Mouse (Mus musculus) forebrain, postnatal 0 days (tissue): ENCODE measurements around the gene Gm15737. TPM values are rescaled to one million over a fixed set of nuclear protein-coding genes. Genes with fewer than 3 reads are reported as not detected.
A peak's percentile ranks its signal among the peaks of the same experiment; 100 is the strongest.

ENCODE experiments used
- ATAC-seq: fragments of 200-750 bp; cut with Nextera tagmentation; 2 replicates; pipeline ENCODE4 v1.8.0; 2017; ENCODE audit warnings: mild to moderate bottlenecking, moderate library complexity
- DNase-seq: peaks from one replicate; pipeline ENCODE4 v3.0.0-alpha.2; 2015
- H3K27ac ChIP-seq: fragments of 300-500 bp; sonication (generic); 2 replicates; pipeline ENCODE4 v1.5.1; 2014; ENCODE audit warnings: low read depth, mild to moderate bottlenecking, antibody characterized with exemption, low read length, moderate library complexity, mixed read lengths
- H3K27me3 ChIP-seq: fragments of 300-500 bp; sonication (generic); 2 replicates; pipeline ENCODE4 v1.6.1; 2014; ENCODE audit warnings: mild to moderate bottlenecking, low read length, mixed read lengths; ENCODE audit not compliant: insufficient read depth
- H3K36me3 ChIP-seq: fragments of 300-500 bp; sonication (generic); 2 replicates; pipeline ENCODE4 v1.6.1; 2014; ENCODE audit warnings: mild to moderate bottlenecking, moderate library complexity; ENCODE audit not compliant: insufficient read depth
- H3K4me1 ChIP-seq: fragments of 300-500 bp; sonication (generic); 2 replicates; pipeline ENCODE4 v1.6.1; 2014; ENCODE audit warnings: antibody characterized with exemption; ENCODE audit not compliant: insufficient read depth
- H3K4me2 ChIP-seq: fragments of 300-500 bp; sonication (generic); 2 replicates; pipeline ENCODE4 v1.6.1; 2014; ENCODE audit warnings: low read depth, mild to moderate bottlenecking, moderate library complexity
- H3K4me3 ChIP-seq: fragments of 300-500 bp; sonication (generic); 2 replicates; pipeline ENCODE4 v1.5.1; 2014; ENCODE audit warnings: low read depth, low read length, mixed read lengths
- H3K9ac ChIP-seq: fragments of 300-500 bp; sonication (generic); 2 replicates; pipeline ENCODE4 v1.6.1; 2014; ENCODE audit warnings: mild to moderate bottlenecking
- H3K9me3 ChIP-seq: fragments of 300-500 bp; sonication (generic); 2 replicates; pipeline ENCODE4 v1.6.1; 2016; ENCODE audit warnings: low read length
- CTCF ChIP-seq: sonication (generic); IDR thresholded peaks from 2 replicates; pipeline ENCODE4 v1.5.1; 2016; ENCODE audit warnings: antibody characterized with exemption, control low read depth, low read depth
- WGBS: fragments of 180-500 bp; shearing (Covaris S2); extraction: QIAGEN DNeasy Blood & Tissue Kit; methylation state at CpG from one replicate; pipeline ENCODE4 v1.1.7; 2014; 5-methylcytosine and 5-hydroxymethylcytosine counted together
- polyA plus RNA-seq: library from polyadenylated mRNA; unstranded; fragments of >200 nt; fragmentation: Nextera tagmentation; extraction: Ambion mirVana; gene quantifications from 2 replicates; pipeline ENCODE4 v1.2.1, GENCODE M21; 2015
- total RNA-seq: library from RNA; depleted of rRNA; stranded (reverse); fragments of >200 nt; gene quantifications from 2 replicates; pipeline ENCODE4 v1.2.3, GENCODE M21; 2014

Gm15737 gene
- total and polyA plus RNA-seq, 2 experiments from 2014 or later: not detected

- DNase-seq (no peak), ATAC-seq (no peak)
- Histone ChIP-seq H3K36me3 (no peaks in the 10 kb centered on the region), H3K4me1 (no peaks in the 10 kb centered on the region), H3K27me3 (no peaks in the 10 kb centered on the region), H3K4me3 (no peak overlapping the region), H3K27ac (no peak overlapping the region), H3K4me2 (no peak overlapping the region), H3K9me3 (no peaks in the 10 kb centered on the region), H3K9ac (no peak overlapping the region)
- no peak for TF ChIP-seq CTCF
- WGBS: 82% methylated on average over 2 of the region's 2 CpGs
Measured at GRCm38 (mm10) chr6:92831106-92831505, 38.1 kb upstream of the Gm15737 start.

GRCm38 (mm10) chr6:92842000-92842399, 27.2 kb upstream of the Gm15737 start:
- no peak overlapping the region for H3K27ac ChIP-seq
- no peak overlapping the region for H3K4me2 ChIP-seq
- no peak overlapping the region for H3K9ac ChIP-seq
- H3K36me3 ChIP-seq: no peaks in the 10 kb centered on the region
- H3K4me1 ChIP-seq: no peaks in the 10 kb centered on the region
- ATAC-seq: no peak
- no peak overlapping the region for H3K4me3 ChIP-seq
- DNase-seq: no peak
- no peak for TF ChIP-seq CTCF
- no peaks in the 10 kb centered on the region for H3K9me3 ChIP-seq
- no peaks in the 10 kb centered on the region for H3K27me3 ChIP-seq
- WGBS: 41% methylated on average over 2 of the region's 2 CpGs

GRCm38 (mm10) chr6:92843474-92843873, 25.7 kb upstream of the Gm15737 start:
- Histone ChIP-seq H3K27ac (no peak overlapping the region), H3K9ac (no peak overlapping the region), H3K4me3 (no peak overlapping the region), H3K36me3 (no peaks in the 10 kb centered on the region), H3K4me2 (no peak overlapping the region), H3K9me3 (no peaks in the 10 kb centered on the region), H3K4me1 (no peaks in the 10 kb centered on the region), H3K27me3 (no peaks in the 10 kb centered on the region)
- no peak for TF ChIP-seq CTCF
- 79% methylated on average over 2 of the region's 2 CpGs for WGBS
- DNase-seq: no peak
- no peak for ATAC-seq

GRCm38 (mm10) chr6:92845898-92846297, 23.3 kb upstream of the Gm15737 start:
- Histone ChIP-seq H3K4me1 (no peaks in the 10 kb centered on the region; the same call in 1 of the 2 replicates), H3K27ac (no peak overlapping the region), H3K9ac (no peak overlapping the region), H3K4me3 (no peak overlapping the region), H3K27me3 (no peaks in the 10 kb centered on the region), H3K36me3 (no peaks in the 10 kb centered on the region), H3K4me2 (no peak overlapping the region), H3K9me3 (no peaks in the 10 kb centered on the region)
- no peak for DNase-seq
- WGBS: 85% methylated on average over 8 of the region's 8 CpGs
- TF ChIP-seq CTCF: no peak
- no peak for ATAC-seq

- no peaks in the 10 kb centered on the region; the same call in 1 of the 2 replicates for H3K4me1 ChIP-seq
- H3K4me3 ChIP-seq: no peak overlapping the region
- H3K9ac ChIP-seq: no peak overlapping the region
- DNase-seq (no peak), ATAC-seq (no peak)
- TF ChIP-seq CTCF: no peak
- no peaks in the 10 kb centered on the region for H3K27me3 ChIP-seq
- H3K36me3 ChIP-seq: no peaks in the 10 kb centered on the region
- no peak overlapping the region for H3K4me2 ChIP-seq
- WGBS: 39% methylated on average over 4 of the region's 4 CpGs
- no peaks in the 10 kb centered on the region for H3K9me3 ChIP-seq
- no peak overlapping the region for H3K27ac ChIP-seq
Measured at GRCm38 (mm10) chr6:92846614-92847013, 22.5 kb upstream of the Gm15737 start.

- 85% methylated on average over 9 of the region's 9 CpGs for WGBS
- no peaks in the 10 kb centered on the region for H3K36me3 ChIP-seq
- H3K27ac ChIP-seq: no peak overlapping the region
Measured at GRCm38 (mm10) chr6:92849208-92849607, 19.9 kb upstream of the Gm15737 start.

GRCm38 (mm10) chr6:92850250-92850649, 18.9 kb upstream of the Gm15737 start:
- TF ChIP-seq CTCF: no peak
- H3K27ac ChIP-seq: no peak overlapping the region
- DNase-seq (peak; percentile 70), ATAC-seq (peak; percentile 64)
- H3K36me3 ChIP-seq: no peaks in the 10 kb centered on the region
- H3K4me3 ChIP-seq: no peak overlapping the region
- no peak overlapping the region for H3K9ac ChIP-seq
- no peak overlapping the region for H3K4me2 ChIP-seq
- 8% methylated on average over 5 of the region's 5 CpGs for WGBS
- no peaks in the 10 kb centered on the region; the same call in 1 of the 2 replicates for H3K4me1 ChIP-seq
- H3K27me3 ChIP-seq: no peaks in the 10 kb centered on the region
- no peaks in the 10 kb centered on the region for H3K9me3 ChIP-seq

More at GRCm38 (mm10) chr6:92849208-92849607, 19.9 kb upstream of the Gm15737 start:
- Histone ChIP-seq H3K9me3 (no peaks in the 10 kb centered on the region), H3K4me1 (no peaks in the 10 kb centered on the region; the same call in 1 of the 2 replicates), H3K9ac (no peak overlapping the region), H3K27me3 (no peaks in the 10 kb centered on the region), H3K4me2 (no peak overlapping the region), H3K4me3 (no peak overlapping the region)
- TF ChIP-seq CTCF: no peak
- ATAC-seq (no peak), DNase-seq (no peak)
